Mouse (Mus musculus): Measurements from ENCODE around the gene Crim1. TPM values are rescaled to one million over a fixed set of nuclear protein-coding genes. Genes with fewer than 3 reads are reported as not detected.

Gene Crim1
- polyA plus RNA-seq, 3 experiments from 2014 or later = 4.9 to 8.3 (median 7.9) TPM

GRCm38 (mm10) chr17:78290153-78290876 lies 90.3 kb downstream of the Crim1 start:
- no peak for ATAC-seq

- ATAC-seq = no peak
Observed at GRCm38 (mm10) chr17:78291030-78291429, 91.0 kb downstream of the Crim1 start.

- ATAC-seq = no peak
Observed at GRCm38 (mm10) chr17:78292301-78292700, 92.3 kb downstream of the Crim1 start.

- no peak for ATAC-seq
Observed at GRCm38 (mm10) chr17:78292827-78293488, 92.9 kb downstream of the Crim1 start.

- ATAC-seq = no peak
Observed at GRCm38 (mm10) chr17:78295979-78296378, 95.9 kb downstream of the Crim1 start.

- ATAC-seq = no peak
Observed at GRCm38 (mm10) chr17:78298140-78298539, 98.1 kb downstream of the Crim1 start.

- ATAC-seq = no peak
Observed at GRCm38 (mm10) chr17:78298967-78299540, 99.0 kb downstream of the Crim1 start.

GRCm38 (mm10) chr17:78303053-78303452 lies 103.0 kb downstream of the Crim1 start:
- no peak for ATAC-seq

- peak; percentile 48 for ATAC-seq
Observed at GRCm38 (mm10) chr17:78304059-78304458, 104.0 kb downstream of the Crim1 start.

- ATAC-seq = no peak
Observed at GRCm38 (mm10) chr17:78306434-78306833, 106.4 kb downstream of the Crim1 start.

- no peak for ATAC-seq
Observed at GRCm38 (mm10) chr17:78308221-78308620, 108.2 kb downstream of the Crim1 start.

- ATAC-seq = no peak
Observed at GRCm38 (mm10) chr17:78313006-78313405, 113.0 kb downstream of the Crim1 start.

GRCm38 (mm10) chr17:78313612-78314011 lies 113.6 kb downstream of the Crim1 start:
- no peak for ATAC-seq

- ATAC-seq = no peak
Observed at GRCm38 (mm10) chr17:78315659-78316058, 115.6 kb downstream of the Crim1 start.

- ATAC-seq = no peak
Observed at GRCm38 (mm10) chr17:78317381-78317780, 117.3 kb downstream of the Crim1 start.

GRCm38 (mm10) chr17:78318810-78319209 lies 118.8 kb downstream of the Crim1 start:
- no peak for ATAC-seq

- no peak for ATAC-seq
Observed at GRCm38 (mm10) chr17:78321216-78321835, 121.3 kb downstream of the Crim1 start.

GRCm38 (mm10) chr17:78322369-78323335 lies 122.6 kb downstream of the Crim1 start:
- no peak for ATAC-seq

- ATAC-seq = no peak
Observed at GRCm38 (mm10) chr17:78325761-78326332, 125.8 kb downstream of the Crim1 start.

- no peak for ATAC-seq
Observed at GRCm38 (mm10) chr17:78326381-78326780, 126.3 kb downstream of the Crim1 start.

- ATAC-seq = no peak
Observed at GRCm38 (mm10) chr17:78327187-78327586, 127.1 kb downstream of the Crim1 start.

GRCm38 (mm10) chr17:78328287-78328686 lies 128.2 kb downstream of the Crim1 start:
- no peak for ATAC-seq

Data from inflammation-experienced regulatory T-cells, adult 6 months (primary cell).